Mouse (Mus musculus) MEL (cell line): ENCODE results near the gene Hamp. TPM values are rescaled to one million over a fixed set of nuclear protein-coding genes. Genes with fewer than 3 reads are reported as not detected.

Experiments
- DNase-seq: peaks from one replicate; pipeline ENCODE4 v3.0.0; 2011; ENCODE audit warnings: low read depth, low spot score
- H3K27ac ChIP-seq: 2 replicates; pipeline ENCODE4 v1.5.1; 2012; ENCODE audit warnings: low read depth, mild to moderate bottlenecking, control low read depth, low read length, moderate library complexity; ENCODE audit not compliant: control insufficient read depth
- H3K27me3 ChIP-seq, 2 experiments: fragments of 150-350 bp in 1 of 2; sonication (generic) in 1 of 2; 2 replicates each; pipeline ENCODE4 v1.6.1; 2012; ENCODE audit warnings: low read length in 2 of 2, mild to moderate bottlenecking in 2 of 2, improper control_type of control experiment in 1 of 2, moderate library complexity in 1 of 2; ENCODE audit not compliant: insufficient read depth in 2 of 2, control insufficient read depth in 1 of 2
- H3K36me3 ChIP-seq, 2 experiments: 2 replicates each; pipeline ENCODE4 v1.6.1; 2012 to 2014; ENCODE audit warnings: low read length in 2 of 2, improper control_type of control experiment in 1 of 2, inconsistent platforms in 1 of 2, mild to moderate bottlenecking in 1 of 2; ENCODE audit not compliant: insufficient read depth in 2 of 2, control insufficient read depth in 1 of 2
- H3K4me1 ChIP-seq, 2 experiments: fragments of 150-350 bp in 1 of 2; sonication (generic) in 1 of 2; 2 replicates each; pipeline ENCODE4 v1.6.1; 2012; ENCODE audit warnings: low read length in 2 of 2, improper control_type of control experiment in 1 of 2, mild to moderate bottlenecking in 1 of 2; ENCODE audit not compliant: insufficient read depth in 2 of 2, control insufficient read depth in 1 of 2
- H3K4me3 ChIP-seq, 2 experiments: fragments of 150-350 bp in 1 of 2; sonication (generic) in 1 of 2; 2 replicates each; pipeline ENCODE4 v1.5.1; 2012; ENCODE audit warnings: low read depth in 2 of 2, low read length in 2 of 2, mild to moderate bottlenecking in 2 of 2, moderate library complexity in 2 of 2, control low read depth in 1 of 2, improper control_type of control experiment in 1 of 2; ENCODE audit not compliant: control insufficient read depth in 1 of 2, insufficient read depth in 1 of 2
- H3K79me2 ChIP-seq: 2 replicates; pipeline ENCODE4 v1.6.1; 2012; ENCODE audit warnings: mild to moderate bottlenecking, low read length, moderate library complexity; ENCODE audit not compliant: control insufficient read depth, poor library complexity, insufficient read depth
- H3K9ac ChIP-seq: 2 replicates; pipeline ENCODE4 v1.6.1; 2012; ENCODE audit warnings: low read depth, mild to moderate bottlenecking, control low read depth, low read length, moderate library complexity; ENCODE audit not compliant: control insufficient read depth, poor library complexity, severe bottlenecking
- H3K9me3 ChIP-seq: fragments of 150-350 bp; sonication (generic); replicated peaks from 2 replicates; pipeline ENCODE4 v1.6.1; 2012; ENCODE audit warnings: mild to moderate bottlenecking, low read length, improper control_type of control experiment, moderate library complexity; ENCODE audit not compliant: insufficient read depth
- CTCF ChIP-seq, 3 experiments: IDR thresholded peaks in 2 of 3; conservative IDR thresholded peaks in 1 of 3; 2 replicates each; pipeline ENCODE4 v1.5.1; 2011 to 2012; ENCODE audit warnings: low read length in 3 of 3, low read depth in 2 of 3, mild to moderate bottlenecking in 2 of 3, improper control_type of control experiment in 1 of 3, inconsistent platforms in 1 of 3, mixed read lengths in 1 of 3, moderate library complexity in 1 of 3; ENCODE audit not compliant: control insufficient read depth in 1 of 3, insufficient read depth in 1 of 3, poor library complexity in 1 of 3, severe bottlenecking in 1 of 3
- E2F4 ChIP-seq: IDR thresholded peaks from 2 replicates; pipeline ENCODE4 v1.6.1; 2011; ENCODE audit warnings: low read depth, low read length, improper control_type of control experiment, borderline replicate concordance
- ELF1 ChIP-seq: IDR thresholded peaks from 2 replicates; pipeline ENCODE4 v1.6.1; 2014; ENCODE audit warnings: low read depth, mild to moderate bottlenecking, inconsistent platforms, low read length, improper control_type of control experiment, moderate library complexity
- EP300 ChIP-seq, 2 experiments: IDR thresholded peaks; 2 replicates each; pipeline ENCODE4 v1.6.1; 2011; ENCODE audit warnings: improper control_type of control experiment in 2 of 2, low read length in 2 of 2, low read depth in 1 of 2, mild to moderate bottlenecking in 1 of 2
- ETS1 ChIP-seq: IDR thresholded peaks from 2 replicates; pipeline ENCODE4 v1.6.1; 2012; ENCODE audit warnings: low read depth, mild to moderate bottlenecking, inconsistent platforms, low read length, improper control_type of control experiment, moderate library complexity
- MAZ ChIP-seq: IDR thresholded peaks from 2 replicates; pipeline ENCODE4 v1.6.1; 2012; ENCODE audit warnings: low read depth, mild to moderate bottlenecking, inconsistent platforms, low read length, improper control_type of control experiment
- MEF2A ChIP-seq: IDR thresholded peaks from 2 replicates; pipeline ENCODE4 v1.6.1; 2014; ENCODE audit warnings: low read depth, mild to moderate bottlenecking, inconsistent platforms, low read length, improper control_type of control experiment; ENCODE audit not compliant: poor library complexity, insufficient replicate concordance, severe bottlenecking; ENCODE audit errors: extremely low read depth
- MYC ChIP-seq: IDR thresholded peaks from 2 replicates; pipeline ENCODE4 v1.6.1; 2011; ENCODE audit warnings: low read depth, mild to moderate bottlenecking, low read length, improper control_type of control experiment, moderate library complexity
- POLR2AphosphoS5 ChIP-seq: IDR thresholded peaks from 2 replicates; pipeline ENCODE4 v1.6.1; 2012; ENCODE audit warnings: low read depth, borderline replicate concordance, mild to moderate bottlenecking, inconsistent platforms, low read length, moderate library complexity, mixed read lengths
- RCOR1 ChIP-seq: IDR thresholded peaks from 2 replicates; pipeline ENCODE4 v1.6.1; 2012; ENCODE audit warnings: low read depth, mild to moderate bottlenecking, inconsistent platforms, low read length, improper control_type of control experiment
- SIN3A ChIP-seq: IDR thresholded peaks from 2 replicates; pipeline ENCODE4 v1.6.1; 2012; ENCODE audit warnings: low read length, improper control_type of control experiment, inconsistent platforms
- TAL1 ChIP-seq: IDR thresholded peaks from 2 replicates; pipeline ENCODE4 v1.6.1; 2012; ENCODE audit warnings: mild to moderate bottlenecking, inconsistent platforms, low read length, moderate library complexity, mixed read lengths
- TBP ChIP-seq: IDR thresholded peaks from 2 replicates; pipeline ENCODE4 v1.8.0; 2011; ENCODE audit warnings: low read depth, low read length, improper control_type of control experiment
- USF1 ChIP-seq: IDR thresholded peaks from 2 replicates; pipeline ENCODE4 v1.6.1; 2014; ENCODE audit warnings: low read depth, mild to moderate bottlenecking, inconsistent platforms, low read length, improper control_type of control experiment, moderate library complexity
- USF2 ChIP-seq, 2 experiments: IDR thresholded peaks; 2 replicates each; pipeline ENCODE4 v1.6.1; 2011 to 2012; ENCODE audit warnings: improper control_type of control experiment in 2 of 2, low read length in 2 of 2, borderline replicate concordance in 1 of 2, inconsistent platforms in 1 of 2, low read depth in 1 of 2, mild to moderate bottlenecking in 1 of 2; ENCODE audit not compliant: insufficient read depth in 1 of 2
- ZKSCAN1 ChIP-seq: IDR thresholded peaks from 2 replicates; pipeline ENCODE4 v1.6.1; 2012; ENCODE audit warnings: low read depth, mild to moderate bottlenecking, inconsistent platforms, low read length, improper control_type of control experiment, moderate library complexity
- polyA plus RNA-seq, 2 experiments: library from polyadenylated mRNA; stranded (reverse) in 1 of 2; unstranded in 1 of 2; fragments of >175 nt in 1 of 2; fragments of >200 nt in 1 of 2; gene quantifications; 2 replicates each; pipeline versions ENCODE4 v1.2.1 to v1.2.4; 2012; ENCODE audit warnings: low replicate concordance in 2 of 2, low read depth in 1 of 2; ENCODE audit not compliant: insufficient read length in 2 of 2, insufficient read depth in 1 of 2, missing spikeins in 1 of 2
- total RNA-seq: library from RNA; depleted of rRNA; stranded (reverse); fragments of 300-350 nt; gene quantifications from 2 replicates; pipeline ENCODE4 v1.2.3, GENCODE M21; 2012; rRNA removed

Hamp gene
- total and polyA plus RNA-seq, 3 experiments = not detected

GRCm38 (mm10) chr7:30895217-30895616, 48.6 kb downstream of the Hamp start:
- H3K27me3 ChIP-seq = peaks cover under 1 to 2% of the 10 kb centered on the region in 2 experiments; a peak in 3 of 4 replicates
- H3K4me3 ChIP-seq = no peak overlapping the region

GRCm38 (mm10) chr7:30892515-30892914, 51.3 kb downstream of the Hamp start:
- H3K27me3 ChIP-seq = peaks cover 2% of the 10 kb centered on the region in 2 experiments; a peak in 3 of 4 replicates
- TF ChIP-seq USF1 (no peak), SIN3A (no peak), E2F4 (no peak), RCOR1 (no peak), EP300 (IDR thresholded peaks at IDR 0.05; ENCODE audit: low read depth in 1 of 2, low read length in 2 of 2) (no peak), ELF1 (no peak), POLR2AphosphoS5 (no peak), TBP (no peak)
- no peaks in the 10 kb centered on the region for H3K4me1 ChIP-seq
- H3K9me3 ChIP-seq = no peaks in the 10 kb centered on the region
- no peaks in the 10 kb centered on the region for H3K79me2 ChIP-seq
- no peak overlapping the region for H3K4me3 ChIP-seq
- DNase-seq = no peak
- no peaks in the 10 kb centered on the region for H3K36me3 ChIP-seq
- H3K9ac ChIP-seq = no peak overlapping the region
- no peak overlapping the region for H3K27ac ChIP-seq

More at GRCm38 (mm10) chr7:30895217-30895616, 48.6 kb downstream of the Hamp start:
- Histone ChIP-seq H3K27ac (no peak overlapping the region), H3K4me1 (no peaks in the 10 kb centered on the region), H3K79me2 (no peaks in the 10 kb centered on the region), H3K9me3 (no peaks in the 10 kb centered on the region), H3K9ac (no peak overlapping the region), H3K36me3 (no peaks in the 10 kb centered on the region)
- no peak for TF ChIP-seq SIN3A
- TF ChIP-seq ETS1 = no peak
- TF ChIP-seq POLR2AphosphoS5 = no peak
- TF ChIP-seq MYC = no peak
- TF ChIP-seq MAZ = no peak
- no peak for TF ChIP-seq ZKSCAN1
- no peak for TF ChIP-seq TAL1
- no peak for TF ChIP-seq MEF2A
- no peak for TF ChIP-seq USF2 (IDR thresholded peaks at IDR 0.05; ENCODE audit: borderline replicate concordance in 1 of 2, insufficient read depth in 1 of 2, low read depth in 1 of 2, low read length in 2 of 2)
- TF ChIP-seq CTCF (IDR thresholded peaks at IDR 0.05 in 2 of 3, conservative IDR thresholded peaks at IDR 0.05 in 1 of 3; ENCODE audit: control insufficient read depth in 1 of 3, insufficient read depth in 1 of 3, low read depth in 2 of 3, low read length in 3 of 3, poor library complexity in 1 of 3, severe bottlenecking in 1 of 3) = no peak
- DNase-seq = no peak

Other genes with a start within 250 kb of the Hamp start
- 0.52 TPM in 1 of 2 replicates, not detected in the other for gene 2200002J24Rik, start 245.1 kb downstream of the Hamp start, total RNA-seq
- gene 2200002J24Rik, start 245.1 kb downstream of the Hamp start, polyA plus RNA-seq = 1 to 10 TPM in 1 of 2 experiments, not detected in 1; 1.2 TPM
- gene Atp4a, start 231.8 kb downstream of the Hamp start, total RNA-seq = 2.7 and 3.0 TPM in 2 replicates
- 1 to 10 TPM in 1 of 2 experiments, not detected in 1; 1.5 TPM for gene Atp4a, start 231.8 kb downstream of the Hamp start, polyA plus RNA-seq
- gene Tmem147, start 214.5 kb downstream of the Hamp start, total RNA-seq = 218 and 266 TPM in 2 replicates
- gene Tmem147, start 214.5 kb downstream of the Hamp start, polyA plus RNA-seq = 100 to 1,000 TPM; 307 to 324 TPM
- not detected in 2 replicates for gene Gapdhs, start 200.4 kb downstream of the Hamp start, total RNA-seq
- gene Gapdhs, start 200.4 kb downstream of the Hamp start, polyA plus RNA-seq = under 1 TPM in 1 of 2 experiments, not detected in 1; 0.49 TPM
- gene Sbsn, start 192.6 kb downstream of the Hamp start, total RNA-seq = 1.2 TPM in 1 of 2 replicates, not detected in the other
- gene Sbsn, start 192.6 kb downstream of the Hamp start, polyA plus RNA-seq = under 1 TPM in 1 of 2 experiments, not detected in 1; 0.17 TPM
- gene Dmkn, start 180.3 kb downstream of the Hamp start, total RNA-seq = not detected in 2 replicates
- gene Dmkn, start 180.3 kb downstream of the Hamp start, polyA plus RNA-seq = not detected
- gene Krtdap, start 156.1 kb downstream of the Hamp start, total RNA-seq = not detected in 2 replicates
- gene Krtdap, start 156.1 kb downstream of the Hamp start, polyA plus RNA-seq = not detected
- gene Ffar2, start 120.3 kb downstream of the Hamp start, total RNA-seq = not detected in 2 replicates
- under 1 TPM in 1 of 2 experiments, not detected in 1; 0.04 TPM for gene Ffar2, start 120.3 kb downstream of the Hamp start, polyA plus RNA-seq
- gene Ffar3, start 87.9 kb downstream of the Hamp start, total RNA-seq = not detected in 2 replicates
- gene Ffar3, start 87.9 kb downstream of the Hamp start, polyA plus RNA-seq = not detected
- not detected in 2 replicates for gene Ffar1, start 82.5 kb downstream of the Hamp start, total RNA-seq
- not detected for gene Ffar1, start 82.5 kb downstream of the Hamp start, polyA plus RNA-seq
- not detected in 2 replicates for gene Cd22, start 63.7 kb downstream of the Hamp start, total RNA-seq
- gene Cd22, start 63.7 kb downstream of the Hamp start, polyA plus RNA-seq = under 1 TPM in 1 of 2 experiments, not detected in 1; 0.07 TPM
- gene Mag, start 29.2 kb downstream of the Hamp start, total RNA-seq = not detected in 2 replicates
- gene Mag, start 29.2 kb downstream of the Hamp start, polyA plus RNA-seq = not detected
- gene Hamp2, start 19.4 kb downstream of the Hamp start, total RNA-seq = not detected in 2 replicates
- not detected for gene Hamp2, start 19.4 kb downstream of the Hamp start, polyA plus RNA-seq
- 34.4 and 43.0 TPM in 2 replicates for gene Usf2, start 12.8 kb upstream of the Hamp start, total RNA-seq
- 100 to 1,000 TPM in 1 of 2 experiments, not detected in 1; 144 TPM for gene Usf2, start 12.8 kb upstream of the Hamp start, polyA plus RNA-seq
- not detected in 2 replicates for gene Lsr, start 29.4 kb upstream of the Hamp start, total RNA-seq
- gene Lsr, start 29.4 kb upstream of the Hamp start, polyA plus RNA-seq = under 1 TPM in 1 of 2 experiments, not detected in 1; 0.22 TPM
- gene Fam187b, start 29.8 kb upstream of the Hamp start, total RNA-seq = not detected in 2 replicates
- not detected for gene Fam187b, start 29.8 kb upstream of the Hamp start, polyA plus RNA-seq
- 38.6 and 39.4 TPM in 2 replicates for gene Fxyd5, start 98.4 kb upstream of the Hamp start, total RNA-seq
- 10 to 100 TPM in 1 of 2 experiments, not detected in 1; 57.5 TPM for gene Fxyd5, start 98.4 kb upstream of the Hamp start, polyA plus RNA-seq
- not detected in 2 replicates for gene Fxyd7, start 107.4 kb upstream of the Hamp start, total RNA-seq
- under 1 TPM in 1 of 2 experiments, not detected in 1; 0.11 TPM for gene Fxyd7, start 107.4 kb upstream of the Hamp start, polyA plus RNA-seq
- gene Fxyd1, start 113.2 kb upstream of the Hamp start, total RNA-seq = not detected in 2 replicates
- gene Fxyd1, start 113.2 kb upstream of the Hamp start, polyA plus RNA-seq = under 1 TPM in 1 of 2 experiments, not detected in 1; 0.22 TPM
- gene Lgi4, start 115.3 kb upstream of the Hamp start, total RNA-seq = not detected in 2 replicates
- gene Lgi4, start 115.3 kb upstream of the Hamp start, polyA plus RNA-seq = not detected
- not detected in 2 replicates for gene Fxyd3, start 132.7 kb upstream of the Hamp start, total RNA-seq
- gene Fxyd3, start 132.7 kb upstream of the Hamp start, polyA plus RNA-seq = not detected
- gene Hpn, start 171.3 kb upstream of the Hamp start, total RNA-seq = 0.69 and 1.6 TPM in 2 replicates
- gene Hpn, start 171.3 kb upstream of the Hamp start, polyA plus RNA-seq = 1 to 10 TPM in 1 of 2 experiments, not detected in 1; 1.1 TPM
- gene Scn1b, start 183.0 kb upstream of the Hamp start, total RNA-seq = not detected in 2 replicates
- gene Scn1b, start 183.0 kb upstream of the Hamp start, polyA plus RNA-seq = not detected
- gene Gramd1a, start 211.9 kb upstream of the Hamp start, total RNA-seq = 18.2 and 21.8 TPM in 2 replicates
- 10 to 100 TPM in 1 of 2 experiments, not detected in 1; 65.7 TPM for gene Gramd1a, start 211.9 kb upstream of the Hamp start, polyA plus RNA-seq